Mouse (Mus musculus): ENCODE data around the gene Rhcg. TPM values are rescaled to one million over a fixed set of nuclear protein-coding genes. Genes with fewer than 3 reads are reported as not detected.

The Rhcg gene
- polyA plus RNA-seq (2012; rRNA removed) = 2.8 and 3.4 TPM in 2 replicates

DNA sequence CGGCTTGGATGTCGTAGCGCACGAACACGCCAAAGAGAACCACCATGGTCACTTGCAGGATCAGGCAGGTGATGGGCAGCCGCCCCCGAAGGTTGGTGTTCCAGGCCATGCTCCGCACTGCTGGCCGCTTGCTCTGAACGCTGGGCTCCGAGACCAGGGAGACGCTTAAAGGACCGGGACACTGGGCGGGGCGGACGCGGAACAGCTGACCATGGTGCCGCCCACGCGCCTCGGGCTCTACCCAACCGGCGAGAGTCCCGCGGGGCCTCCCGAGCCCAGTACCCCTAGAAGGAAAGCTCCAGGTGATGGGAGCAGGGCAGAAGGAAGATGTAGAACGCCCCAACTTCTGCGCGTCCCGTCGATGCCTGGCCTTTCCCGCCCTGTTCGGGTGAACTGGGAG is at the start of gene Rhcg:
Rhcg (minus strand) TSS at position 240 of the 400 bp plus-strand sequence.

DNA sequence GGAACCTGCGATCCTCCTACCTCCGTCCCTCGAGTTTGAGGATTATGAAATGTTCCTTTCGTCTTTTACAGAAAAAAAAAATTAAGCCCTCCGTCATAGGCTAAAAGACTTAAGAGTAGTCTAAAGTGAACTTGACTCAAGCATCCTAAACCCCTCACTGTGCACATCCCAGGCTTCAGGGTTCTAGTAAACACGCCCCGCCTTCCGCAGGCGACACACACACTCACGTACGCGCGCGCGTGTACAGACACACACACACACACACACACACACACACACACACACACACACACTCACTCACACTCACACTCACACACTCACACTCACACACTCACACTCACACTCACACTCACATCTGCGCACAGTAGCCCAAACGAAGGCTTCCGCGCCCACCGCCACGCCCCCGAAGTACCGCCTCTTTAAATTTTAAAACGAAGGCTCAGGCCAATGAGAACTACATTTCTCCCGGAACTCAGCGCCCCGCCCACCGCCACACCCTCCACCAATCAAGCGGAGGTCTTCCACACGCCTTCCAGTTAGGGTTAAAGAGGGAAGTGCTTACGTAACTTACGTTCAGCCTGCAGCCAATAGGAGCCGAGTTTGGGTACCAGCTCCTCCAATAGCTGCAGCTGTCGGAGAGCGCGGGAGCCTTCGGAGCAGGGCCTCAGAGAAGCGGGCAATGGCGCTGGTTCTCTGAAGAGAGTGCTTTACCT is 42.3 kb upstream of the Rhcg start, which contains the start of gene Ticrr:
Ticrr (plus strand) TSS at position 619 of the 713 bp plus-strand sequence.

Other genes with a start within 250 kb of the Rhcg start
- gene Rlbp1, start 230.6 kb downstream of the Rhcg start, polyA plus RNA-seq (2012; rRNA removed) = 43.0 and 50.9 TPM in 2 replicates
- gene Fanci, start 225.7 kb downstream of the Rhcg start, polyA plus RNA-seq (2012; rRNA removed) = 1.6 and 2.1 TPM in 2 replicates
- 51.4 and 51.5 TPM in 2 replicates for gene Polg, start 151.3 kb downstream of the Rhcg start, polyA plus RNA-seq (2012; rRNA removed)
- gene Ticrr, start 42.5 kb upstream of the Rhcg start, polyA plus RNA-seq (2012; rRNA removed) = 1.1 TPM in 2 replicates
- gene Kif7, start 98.1 kb upstream of the Rhcg start, polyA plus RNA-seq (2012; rRNA removed) = 4.0 and 4.1 TPM in 2 replicates
- 0.14 and 0.23 TPM in 2 replicates for gene Plin1, start 115.2 kb upstream of the Rhcg start, polyA plus RNA-seq (2012; rRNA removed)
- 13.6 and 13.8 TPM in 2 replicates for gene Pex11a, start 125.5 kb upstream of the Rhcg start, polyA plus RNA-seq (2012; rRNA removed)
- 0.19 and 0.32 TPM in 2 replicates for gene Wdr93, start 125.5 kb upstream of the Rhcg start, polyA plus RNA-seq (2012; rRNA removed)
- 0.30 and 0.70 TPM in 2 replicates for gene Mesp1, start 176.1 kb upstream of the Rhcg start, polyA plus RNA-seq (2012; rRNA removed)
- gene Mesp2, start 193.1 kb upstream of the Rhcg start, polyA plus RNA-seq (2012; rRNA removed) = 1.6 and 2.0 TPM in 2 replicates
- 5.9 and 7.0 TPM in 2 replicates for gene Anpep, start 243.4 kb upstream of the Rhcg start, polyA plus RNA-seq (2012; rRNA removed)